Mouse (Mus musculus) forebrain, embryonic 15.5 days (tissue): ENCODE measurements at regions not wholly inside any gene's neighbourhood (a gene's known extent, or its start where the extent isn't known, plus 50 kb on each side); places are given as distances from the start of the nearest gene placed in this dataset.

Source experiments
- ATAC-seq: fragments of 200-750 bp; cut with Nextera tagmentation; replicated peaks from 2 replicates; pipeline ENCODE4 v1.8.0; 2017; ENCODE audit warnings: mild to moderate bottlenecking, moderate TSS enrichment, moderate library complexity
- H3K27ac ChIP-seq: fragments of 300-500 bp; sonication (generic); replicated peaks from 2 replicates; pipeline ENCODE4 v1.5.1; 2015; ENCODE audit warnings: mild to moderate bottlenecking, inconsistent platforms
- H3K27me3 ChIP-seq: fragments of 300-500 bp; sonication (generic); 2 replicates; pipeline ENCODE4 v1.6.1; 2015; ENCODE audit warnings: inconsistent platforms
- H3K36me3 ChIP-seq: fragments of 300-500 bp; sonication (generic); 2 replicates; pipeline ENCODE4 v1.6.1; 2015; ENCODE audit warnings: mild to moderate bottlenecking, inconsistent platforms
- H3K4me1 ChIP-seq: fragments of 300-500 bp; sonication (generic); 2 replicates; pipeline ENCODE4 v1.6.1; 2015; ENCODE audit warnings: inconsistent platforms
- H3K4me2 ChIP-seq: fragments of 300-500 bp; sonication (generic); replicated peaks from 2 replicates; pipeline ENCODE4 v1.6.1; 2015; ENCODE audit warnings: mild to moderate bottlenecking, inconsistent platforms
- H3K4me3 ChIP-seq: fragments of 300-500 bp; sonication (generic); 2 replicates; pipeline ENCODE4 v1.5.1; 2015; ENCODE audit warnings: mild to moderate bottlenecking, inconsistent platforms
- H3K9ac ChIP-seq: fragments of 300-500 bp; sonication (generic); replicated peaks from 2 replicates; pipeline ENCODE4 v1.6.1; 2015; ENCODE audit warnings: mild to moderate bottlenecking, inconsistent platforms
- H3K9me3 ChIP-seq: fragments of 300-500 bp; sonication (generic); 2 replicates; pipeline ENCODE4 v1.6.1; 2016; ENCODE audit warnings: inconsistent platforms
- WGBS: fragments of 180-500 bp; shearing (Covaris S2); methylation state at CpG from one replicate; pipeline ENCODE4 v1.1.7; 2015; ENCODE audit warnings: mixed read lengths; 5-methylcytosine and 5-hydroxymethylcytosine counted together

GRCm38 (mm10) chr13:60020175-60020487 is 157.0 kb downstream of the Gas1 start:
- peaks cover 5% of the 10 kb centered on the region; the same call in 1 of the 2 replicates for H3K4me1 ChIP-seq
- no peaks in the 10 kb centered on the region for H3K27me3 ChIP-seq
- 12% methylated on average over 5 of the region's 5 CpGs for WGBS
- H3K9me3 ChIP-seq, result no peaks in the 10 kb centered on the region
- H3K4me2 ChIP-seq, result no peak overlapping the region
- H3K9ac ChIP-seq, result no peak overlapping the region
- H3K36me3 ChIP-seq, result no peaks in the 10 kb centered on the region
- ATAC-seq, result no peak
- H3K4me3 ChIP-seq, result no peak overlapping the region
- H3K27ac ChIP-seq, result no peak overlapping the region

GRCm38 (mm10) chr13:60019291-60020174 is 157.6 kb downstream of the Gas1 start:
- no peak for ATAC-seq
- H3K27me3 ChIP-seq, result no peaks in the 10 kb centered on the region
- H3K9me3 ChIP-seq, result no peaks in the 10 kb centered on the region
- no peak overlapping the region for H3K27ac ChIP-seq
- WGBS, result 24% methylated on average over 13 of the region's 13 CpGs
- H3K4me2 ChIP-seq, result no peak overlapping the region
- peaks cover 5% of the 10 kb centered on the region; the same call in 1 of the 2 replicates for H3K4me1 ChIP-seq
- H3K9ac ChIP-seq, result no peak overlapping the region
- H3K4me3 ChIP-seq, result no peak overlapping the region
- no peaks in the 10 kb centered on the region for H3K36me3 ChIP-seq

DNA sequence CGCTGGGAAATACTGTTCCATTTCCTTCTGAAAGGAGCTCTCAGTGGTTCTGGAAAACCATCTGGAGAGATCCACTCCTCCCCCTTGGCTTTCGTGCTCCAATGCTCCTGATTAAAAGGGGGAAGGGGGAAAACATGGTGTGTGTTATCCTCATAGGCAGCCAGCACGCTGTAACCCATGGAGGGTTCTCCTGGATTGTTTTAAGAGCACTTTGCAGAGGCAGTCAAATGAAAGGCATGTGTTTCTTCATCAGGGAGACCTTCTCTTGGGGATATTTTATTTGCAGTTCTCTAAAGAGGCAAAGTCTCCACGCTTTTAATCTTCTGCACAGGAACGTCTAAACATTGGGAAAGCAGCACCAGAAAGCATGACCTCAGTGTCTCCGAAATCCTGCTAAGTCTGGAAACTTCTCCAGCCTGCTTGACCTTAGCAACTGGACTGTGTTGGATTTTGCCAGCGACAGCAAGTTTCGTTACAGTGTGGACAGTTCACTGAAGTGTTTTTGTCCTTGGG is 161.3 kb downstream of the Gas1 start:
- Histone ChIP-seq H3K36me3 (no peaks in the 10 kb centered on the region), H3K4me1 (peaks cover 8% of the 10 kb centered on the region; the same call in 1 of the 2 replicates), H3K9me3 (no peaks in the 10 kb centered on the region), H3K9ac (no peak overlapping the region), H3K4me2 (no peak overlapping the region), H3K27me3 (no peaks in the 10 kb centered on the region), H3K4me3 (no peak overlapping the region), H3K27ac (no peak overlapping the region)
- WGBS, result 74% methylated on average over 8 of the region's 8 CpGs
- no peak for ATAC-seq

GRCm38 (mm10) chr13:60012046-60012813 is 164.9 kb downstream of the Gas1 start:
- no peaks in the 10 kb centered on the region for H3K27me3 ChIP-seq
- H3K36me3 ChIP-seq, result no peaks in the 10 kb centered on the region
- no peak for ATAC-seq
- no peak overlapping the region for H3K27ac ChIP-seq
- WGBS, result 77% methylated on average over 16 of the region's 16 CpGs
- H3K9me3 ChIP-seq, result no peaks in the 10 kb centered on the region
- no peak overlapping the region for H3K4me3 ChIP-seq
- H3K4me2 ChIP-seq, result no peak overlapping the region
- H3K9ac ChIP-seq, result no peak overlapping the region
- H3K4me1 ChIP-seq, result peaks cover 4% of the 10 kb centered on the region; the same call in 1 of the 2 replicates

DNA sequence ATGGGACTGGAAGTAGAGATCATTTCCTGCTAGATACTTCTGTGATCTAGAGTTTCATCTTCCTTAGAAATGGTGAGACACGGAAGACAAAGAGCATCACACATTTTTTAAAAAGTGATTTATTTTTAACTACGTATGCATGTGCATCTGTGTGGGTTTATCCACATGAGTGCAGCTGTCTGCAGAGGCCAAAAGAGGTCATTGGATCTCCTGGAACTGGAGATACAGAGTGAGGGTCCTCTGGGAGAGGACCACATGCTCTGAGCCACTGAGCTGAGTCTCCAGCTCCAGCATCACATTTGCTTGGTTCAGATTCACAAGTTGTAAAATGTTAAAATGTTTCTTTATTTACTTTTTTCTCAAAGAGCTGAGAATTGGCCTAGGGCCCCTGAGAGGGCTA is 166.1 kb downstream of the Gas1 start:
- no peak overlapping the region for H3K4me2 ChIP-seq
- WGBS, result 91% methylated on average over 2 of the region's 2 CpGs
- no peaks in the 10 kb centered on the region for H3K36me3 ChIP-seq
- no peak for ATAC-seq
- no peak overlapping the region for H3K4me3 ChIP-seq
- no peaks in the 10 kb centered on the region for H3K27me3 ChIP-seq
- no peak overlapping the region for H3K9ac ChIP-seq
- H3K27ac ChIP-seq, result no peak overlapping the region
- no peaks in the 10 kb centered on the region for H3K9me3 ChIP-seq
- peaks cover 4% of the 10 kb centered on the region; the same call in 1 of the 2 replicates for H3K4me1 ChIP-seq

DNA sequence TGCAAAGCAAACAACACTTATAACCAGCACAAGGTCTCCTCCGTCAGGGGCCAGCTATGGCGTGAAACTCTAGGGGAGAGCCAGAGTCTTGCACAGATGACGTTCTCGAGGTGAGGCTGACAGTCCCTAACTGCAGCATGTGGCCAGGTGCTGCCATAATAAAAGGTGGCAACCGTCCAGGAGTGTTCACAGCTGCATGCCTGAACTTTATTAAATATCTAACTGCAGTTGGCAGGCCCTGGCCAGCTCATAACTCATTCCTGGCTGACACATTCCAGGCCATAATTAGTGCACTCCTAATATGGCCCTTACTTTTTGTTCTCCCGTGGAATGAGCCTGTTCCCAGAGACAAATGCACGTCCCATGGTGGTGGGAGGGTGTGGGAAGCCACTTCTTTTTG is 169.6 kb downstream of the Gas1 start:
- Histone ChIP-seq H3K36me3 (no peaks in the 10 kb centered on the region), H3K4me3 (no peak overlapping the region), H3K9ac (no peak overlapping the region), H3K4me1 (peaks cover 2% of the 10 kb centered on the region; the same call in 1 of the 2 replicates), H3K9me3 (no peaks in the 10 kb centered on the region), H3K27me3 (no peaks in the 10 kb centered on the region), H3K4me2 (no peak overlapping the region), H3K27ac (no peak overlapping the region)
- 39% methylated on average over 7 of the region's 7 CpGs for WGBS
- no peak for ATAC-seq

- no peak overlapping the region for H3K9ac ChIP-seq
- H3K36me3 ChIP-seq, result no peaks in the 10 kb centered on the region
- 77% methylated on average over 4 of the region's 4 CpGs for WGBS
- H3K9me3 ChIP-seq, result no peaks in the 10 kb centered on the region
- no peaks in the 10 kb centered on the region; the same call in 1 of the 2 replicates for H3K4me1 ChIP-seq
- no peak overlapping the region for H3K4me2 ChIP-seq
- no peaks in the 10 kb centered on the region for H3K27me3 ChIP-seq
- no peak overlapping the region for H3K4me3 ChIP-seq
- H3K27ac ChIP-seq, result no peak overlapping the region
- no peak for ATAC-seq
These were observed 170.1 kb downstream of the Gas1 start for GRCm38 (mm10) chr13:60007031-60007430.

DNA sequence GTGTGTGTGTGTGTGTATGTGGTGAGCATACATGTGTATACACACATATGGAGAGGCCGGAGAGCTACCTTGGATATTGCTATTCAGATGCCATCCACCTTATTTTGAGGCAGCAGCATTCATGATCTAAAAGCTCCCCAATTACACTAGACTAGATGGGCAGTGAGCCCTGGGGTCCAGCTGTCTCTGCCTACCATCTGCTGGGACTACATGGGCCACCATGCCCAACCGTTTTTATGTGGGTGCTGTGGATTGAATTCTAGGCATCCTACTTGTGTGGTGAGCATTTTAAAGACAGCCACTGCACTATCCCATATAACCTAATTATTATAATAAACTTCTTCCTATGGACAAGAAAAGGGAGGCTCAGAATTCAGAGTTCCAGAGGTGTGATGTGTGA is 172.6 kb downstream of the Gas1 start:
- Histone ChIP-seq H3K9ac (no peak overlapping the region), H3K9me3 (no peaks in the 10 kb centered on the region), H3K4me1 (peaks cover 19% of the 10 kb centered on the region), H3K27ac (no peak overlapping the region), H3K4me3 (no peak overlapping the region), H3K4me2 (no peak overlapping the region), H3K36me3 (no peaks in the 10 kb centered on the region), H3K27me3 (no peaks in the 10 kb centered on the region)
- 89% methylated on average over 2 of the region's 2 CpGs for WGBS
- no peak for ATAC-seq

- Histone ChIP-seq H3K9ac (no peak overlapping the region), H3K4me1 (peaks cover 19% of the 10 kb centered on the region), H3K27me3 (no peaks in the 10 kb centered on the region), H3K4me2 (no peak overlapping the region), H3K27ac (no peak overlapping the region), H3K4me3 (no peak overlapping the region), H3K9me3 (no peaks in the 10 kb centered on the region), H3K36me3 (no peaks in the 10 kb centered on the region)
- ATAC-seq, result no peak
- 83% methylated on average over 8 of the region's 8 CpGs for WGBS
These were observed 175.1 kb downstream of the Gas1 start for GRCm38 (mm10) chr13:60002098-60002497.

GRCm38 (mm10) chr13:60001637-60002036 is 175.5 kb downstream of the Gas1 start:
- no peak for ATAC-seq
- Histone ChIP-seq H3K4me3 (no peak overlapping the region), H3K27me3 (no peaks in the 10 kb centered on the region), H3K9ac (no peak overlapping the region), H3K4me1 (peaks cover 19% of the 10 kb centered on the region), H3K4me2 (no peak overlapping the region), H3K36me3 (no peaks in the 10 kb centered on the region), H3K9me3 (no peaks in the 10 kb centered on the region), H3K27ac (no peak overlapping the region)
- 25% methylated on average over 4 of the region's 4 CpGs for WGBS

DNA sequence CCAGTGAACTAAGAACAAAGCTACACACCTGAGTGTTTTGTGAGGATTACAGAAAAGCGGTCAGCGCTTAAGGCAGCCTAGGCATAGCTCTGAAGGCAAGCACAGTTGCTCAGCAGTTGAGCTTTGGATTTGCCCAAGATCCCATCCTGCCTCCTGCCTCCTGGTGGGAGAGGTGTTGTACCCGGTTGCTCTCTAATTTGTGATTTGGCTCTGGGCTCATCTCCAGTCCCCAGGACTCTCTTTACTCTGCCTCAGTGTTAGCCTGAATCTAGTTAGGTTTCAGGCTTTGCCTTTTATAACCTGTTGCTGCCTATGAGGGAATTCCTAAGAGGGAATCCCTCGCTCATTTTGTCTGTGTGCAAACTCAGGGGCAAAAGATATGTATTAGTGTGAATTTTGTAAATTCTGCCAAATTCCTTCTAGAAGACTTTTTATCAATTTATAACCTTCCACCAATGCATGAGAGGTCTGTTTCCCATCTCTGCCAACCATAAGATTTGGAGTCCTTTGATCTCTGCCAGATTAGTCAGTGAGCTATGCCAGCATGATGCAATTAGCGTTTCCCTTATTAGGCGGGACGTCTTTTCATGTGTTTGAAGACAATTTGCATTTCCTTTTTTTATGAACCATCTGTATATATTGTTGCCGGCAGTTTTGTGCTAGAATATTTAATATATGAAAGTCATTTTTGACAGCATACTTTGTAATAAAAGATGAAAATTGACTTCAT is 176.4 kb downstream of the Gas1 start:
- Histone ChIP-seq H3K27ac (no peak overlapping the region), H3K4me2 (no peak overlapping the region), H3K36me3 (no peaks in the 10 kb centered on the region), H3K27me3 (no peaks in the 10 kb centered on the region), H3K9me3 (no peaks in the 10 kb centered on the region), H3K4me1 (peaks cover 19% of the 10 kb centered on the region), H3K4me3 (no peak overlapping the region), H3K9ac (no peak overlapping the region)
- peak; percentile 84 for ATAC-seq
- 17% methylated on average over 8 of the region's 8 CpGs for WGBS

GRCm38 (mm10) chr13:59997431-59997830 is 174.5 kb upstream of the Tut7 start:
- Histone ChIP-seq H3K36me3 (no peaks in the 10 kb centered on the region), H3K9ac (no peak overlapping the region), H3K9me3 (no peaks in the 10 kb centered on the region), H3K4me3 (no peak overlapping the region), H3K27ac (no peak overlapping the region), H3K4me1 (peaks cover 27% of the 10 kb centered on the region), H3K27me3 (no peaks in the 10 kb centered on the region), H3K4me2 (no peak overlapping the region)
- ATAC-seq, result no peak
- WGBS, result 88% methylated on average over 3 of the region's 3 CpGs
